Mouse (Mus musculus) urinary bladder, adult 18-20 months (tissue): ENCODE data around the gene Faap20.
A peak's percentile ranks its signal among the peaks of the same experiment; 100 is the strongest.
"Not testable (repeated sequence)": the region's sequence is repeated elsewhere in the genome, so short reads cannot be mapped to it uniquely, and the experiment has no call there.

Source experiments
- DNase-seq, 2 experiments: peaks; one replicate each; pipeline ENCODE4 v3.0.0; 2022; ENCODE audit warnings: low spot score in 2 of 2, mixed read lengths in 2 of 2

Faap20 gene

DNA sequence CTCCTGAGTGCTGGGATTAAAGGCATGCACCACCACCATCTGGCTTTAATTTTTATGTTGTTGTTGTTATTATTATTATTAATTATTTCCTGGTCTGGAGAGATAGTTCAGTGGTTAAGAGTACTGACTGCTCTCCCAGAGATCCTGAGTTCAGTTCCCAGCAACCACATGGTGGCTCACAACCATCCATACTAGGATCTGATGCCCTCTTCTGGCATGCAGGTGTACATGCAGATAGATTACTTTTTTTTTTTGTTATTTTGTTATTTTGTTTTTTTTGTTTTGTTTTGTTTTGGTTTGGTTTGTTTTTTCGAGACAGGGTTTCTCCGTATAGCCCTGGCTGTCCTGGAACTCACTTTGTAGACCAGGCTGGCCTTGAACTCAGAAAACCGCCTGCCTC lies 1.5 kb upstream of the Faap20 start:
- not testable (repeated sequence) for DNase-seq

GRCm38 (mm10) chr4:155249257-155249647 lies 350 bp upstream of the Faap20 start:
- peak; percentile 87 to 89 for DNase-seq

- DNase-seq, result peak in 1 of 2 experiments; percentile 48
Measured at GRCm38 (mm10) chr4:155250361-155251117, 937 bp downstream of the Faap20 start.

- DNase-seq, result no peak
Measured at GRCm38 (mm10) chr4:155251147-155251546, 1.5 kb downstream of the Faap20 start.

DNA sequence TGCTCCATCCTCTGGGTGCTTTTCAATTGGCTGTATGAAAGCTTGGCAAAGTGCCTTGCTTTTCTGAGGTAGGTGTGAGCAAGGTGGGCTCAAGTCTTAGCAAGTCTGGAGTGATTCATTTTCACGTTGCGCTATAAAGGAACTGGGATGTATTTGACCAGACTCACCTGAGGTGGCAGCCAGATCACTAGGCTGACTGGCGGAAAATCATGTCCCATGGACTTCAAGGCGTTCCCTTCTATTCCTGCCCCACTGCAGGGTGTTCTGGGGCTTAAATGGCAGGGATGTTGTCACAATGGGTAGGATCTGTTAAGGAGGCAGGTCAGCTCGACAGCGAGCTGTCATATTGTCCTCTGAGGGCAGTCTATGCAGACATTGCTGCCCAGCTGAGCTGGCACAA lies 2.7 kb downstream of the Faap20 start:
- no peak for DNase-seq

GRCm38 (mm10) chr4:155264521-155265321 lies 15.1 kb downstream of the Faap20 start:
- no peak for DNase-seq

DNA sequence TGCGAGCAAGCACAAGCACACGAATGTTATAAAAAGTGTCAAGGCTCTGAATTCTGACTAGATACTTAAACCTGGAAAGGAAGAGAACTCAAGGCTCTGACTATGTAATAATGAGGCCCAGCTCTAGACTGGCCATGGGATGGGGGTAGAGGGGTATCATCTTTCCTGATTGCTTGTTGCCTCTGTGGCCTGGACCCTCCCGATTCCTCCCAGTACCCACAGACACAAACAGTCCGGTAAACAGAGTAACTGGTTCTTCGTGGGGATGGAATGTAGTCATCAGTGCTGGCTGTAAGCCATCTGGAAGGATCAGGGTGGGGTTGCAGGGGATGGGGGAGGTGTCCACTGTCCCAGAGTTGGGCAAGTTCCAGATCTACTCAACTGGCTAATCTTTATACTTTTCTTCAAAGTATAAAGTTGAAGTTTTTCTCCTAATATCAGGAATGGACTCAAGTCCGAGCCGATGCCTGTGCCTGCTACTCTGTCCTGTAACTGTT lies 17.5 kb downstream of the Faap20 start:
- DNase-seq, result no peak

DNA sequence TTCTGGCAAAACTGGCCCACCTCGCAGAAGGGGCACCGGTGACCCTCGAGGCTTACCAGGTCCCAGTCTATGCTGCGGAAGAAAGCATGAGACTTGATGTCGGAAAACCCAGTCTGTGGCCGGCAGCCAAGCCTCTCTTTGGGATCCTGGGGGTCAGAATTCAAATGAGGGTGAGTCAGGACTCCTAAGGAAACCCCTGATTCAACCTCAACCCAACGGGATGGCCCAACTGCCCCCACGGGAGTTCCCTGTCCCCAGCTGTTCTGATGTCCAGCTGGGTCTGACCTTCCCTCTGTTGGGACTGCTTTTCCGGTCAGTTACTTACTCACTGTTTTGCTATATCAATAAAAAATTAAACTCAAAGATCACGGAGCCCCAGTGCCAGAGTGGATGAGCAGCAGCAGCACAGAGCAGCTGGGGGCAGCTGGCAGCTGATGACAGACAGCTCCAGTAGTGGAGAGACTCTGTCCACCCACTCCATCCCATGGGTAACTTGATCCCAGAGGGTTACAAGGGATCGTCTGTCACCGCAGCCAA lies 18.1 kb downstream of the Faap20 start:
- no peak for DNase-seq

GRCm38 (mm10) chr4:155268382-155268781 lies 18.8 kb downstream of the Faap20 start:
- peak; percentile 33 to 49 for DNase-seq

- DNase-seq, result no peak
Measured at GRCm38 (mm10) chr4:155274451-155274850, 24.8 kb downstream of the Faap20 start.

GRCm38 (mm10) chr4:155274851-155275250 lies 25.2 kb downstream of the Faap20 start:
- DNase-seq, result no peak

- no peak for DNase-seq
Measured at GRCm38 (mm10) chr4:155277963-155278362, 28.4 kb downstream of the Faap20 start.

DNA sequence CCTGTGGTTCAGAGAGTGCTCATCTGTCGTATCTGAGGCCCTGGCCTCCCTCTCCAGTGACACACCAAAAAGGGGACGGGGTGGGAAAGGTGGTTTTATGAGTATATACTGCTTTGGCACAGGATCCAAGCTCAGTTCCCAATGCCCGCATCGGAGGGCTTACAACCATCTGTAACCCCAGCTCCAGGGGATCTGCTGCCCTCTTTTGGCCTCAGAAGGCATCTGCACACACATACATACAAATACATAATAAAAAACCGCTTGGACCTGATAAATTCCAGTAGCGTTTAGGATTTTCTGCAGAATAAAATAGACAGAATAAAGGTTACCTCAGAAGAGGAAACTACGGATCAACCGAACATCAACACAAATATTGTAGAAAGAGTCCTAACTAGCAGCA lies 29.5 kb downstream of the Faap20 start:
- no peak for DNase-seq

GRCm38 (mm10) chr4:155279926-155280767 lies 30.5 kb downstream of the Faap20 start:
- no peak for DNase-seq

GRCm38 (mm10) chr4:155280768-155281121 lies 31.1 kb downstream of the Faap20 start:
- DNase-seq, result no peak

GRCm38 (mm10) chr4:155281227-155281626 lies 31.6 kb downstream of the Faap20 start:
- DNase-seq, result no peak

- DNase-seq, result no peak
Measured at GRCm38 (mm10) chr4:155281652-155282051, 32.0 kb downstream of the Faap20 start.

GRCm38 (mm10) chr4:155282231-155282630 lies 32.6 kb downstream of the Faap20 start:
- DNase-seq, result no peak

DNA sequence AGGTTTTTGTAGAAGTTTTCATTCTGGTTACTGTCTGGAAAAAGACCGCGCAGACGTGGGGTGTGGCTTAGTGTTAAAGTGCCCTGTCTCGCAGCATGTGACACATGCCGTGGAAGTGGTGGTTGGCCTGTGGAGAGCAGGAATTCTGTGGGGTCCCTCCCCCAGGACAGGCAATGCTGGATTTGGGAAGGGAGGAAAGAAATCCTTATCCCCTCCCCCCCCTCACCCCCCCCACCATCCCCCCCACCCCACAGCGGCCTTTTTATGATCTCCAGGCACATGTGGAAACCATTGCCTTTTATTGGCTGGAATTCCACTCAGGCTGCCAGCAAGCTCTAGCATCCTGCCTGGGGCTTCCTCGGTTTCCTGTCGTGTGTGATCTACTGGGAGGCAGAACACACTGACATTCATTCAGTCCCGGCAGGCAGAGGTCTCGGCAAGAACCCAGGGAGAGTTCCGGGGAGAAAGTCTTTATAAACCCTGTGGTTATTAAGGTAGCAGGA lies 33.5 kb downstream of the Faap20 start:
- no peak for DNase-seq

GRCm38 (mm10) chr4:155283585-155283984 lies 34.0 kb downstream of the Faap20 start:
- DNase-seq, result no peak
